Mouse (Mus musculus): ENCODE data around the gene 4930415O20Rik.

Gene 4930415O20Rik

DNA sequence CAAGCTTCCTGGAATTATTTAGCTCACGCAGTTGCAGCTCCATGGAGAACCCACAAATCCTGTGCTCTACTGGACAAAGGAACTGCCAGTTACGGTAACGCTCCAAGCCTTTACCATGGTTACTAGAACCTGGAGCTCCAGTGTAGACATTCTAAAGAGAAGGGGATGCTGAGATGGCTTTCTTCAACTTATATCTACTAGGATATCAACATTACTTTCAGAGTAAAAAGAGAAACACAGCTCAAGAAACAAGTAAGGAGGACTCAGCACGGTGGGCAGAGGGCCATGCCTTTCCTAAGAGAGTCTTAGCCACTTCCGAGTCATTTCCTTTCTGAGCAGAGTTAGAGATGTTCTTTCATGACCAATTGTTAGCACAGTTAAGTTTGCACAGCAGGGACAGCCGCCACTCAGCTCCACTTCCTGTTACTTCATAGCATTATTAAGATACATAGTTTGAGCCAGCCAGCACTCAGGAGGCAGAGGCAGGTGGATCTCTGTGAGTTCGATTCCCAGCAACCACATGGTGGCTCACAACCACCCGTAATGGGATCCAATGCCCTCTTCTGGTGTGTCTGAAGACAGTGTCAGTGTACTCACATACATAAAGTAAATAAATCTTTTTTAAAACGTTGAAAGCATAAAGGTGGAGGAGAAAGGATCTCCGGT is at the start of gene 4930415O20Rik, which contains the start of gene Ccnt1:
Gene 4930415O20Rik (plus strand): TSS at position 132 of the 666 bp plus-strand sequence.
Gene Ccnt1 (minus strand): TSS at position 51 of the 666 bp plus-strand sequence.
- DNase-seq: no peak

DNA sequence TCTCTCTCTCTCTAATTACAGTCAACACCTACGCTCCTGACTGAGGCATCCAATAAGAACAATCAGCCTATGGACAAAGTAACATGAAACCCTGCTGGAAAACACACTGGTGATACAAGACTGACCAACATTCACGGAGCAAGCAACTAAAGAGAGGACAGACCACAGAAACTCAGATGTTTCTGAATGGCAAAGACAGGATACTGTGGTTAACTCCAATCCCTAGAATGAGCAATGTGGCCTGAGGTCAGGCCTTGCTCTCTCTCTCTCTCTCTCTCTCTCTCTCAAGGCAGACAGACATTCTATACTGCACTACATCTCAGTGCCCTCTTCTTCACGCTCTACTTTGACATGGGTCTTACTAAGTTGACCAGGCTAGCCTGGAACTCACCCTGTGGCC is 49.6 kb upstream of the 4930415O20Rik start:
- DNase-seq: no peak

DNA sequence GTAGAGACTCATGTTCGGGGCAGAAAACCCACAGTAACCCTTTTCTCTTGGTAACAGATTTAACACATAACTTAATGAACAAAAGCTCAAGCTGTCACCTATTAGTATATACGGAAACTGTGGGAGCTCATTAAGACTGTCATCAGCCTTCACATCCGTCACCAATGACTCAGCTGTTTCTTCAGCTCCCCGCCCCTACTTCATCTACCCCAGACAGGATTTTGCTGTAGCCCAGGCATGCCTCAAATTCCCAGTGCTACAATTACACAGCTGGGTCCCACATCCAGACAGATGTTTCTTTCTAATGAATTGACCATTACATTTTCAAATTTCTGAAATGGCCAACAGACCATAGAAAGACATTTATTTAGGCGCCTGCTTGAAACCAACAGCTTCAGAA is 44.7 kb upstream of the 4930415O20Rik start:
- no peak for DNase-seq

DNA sequence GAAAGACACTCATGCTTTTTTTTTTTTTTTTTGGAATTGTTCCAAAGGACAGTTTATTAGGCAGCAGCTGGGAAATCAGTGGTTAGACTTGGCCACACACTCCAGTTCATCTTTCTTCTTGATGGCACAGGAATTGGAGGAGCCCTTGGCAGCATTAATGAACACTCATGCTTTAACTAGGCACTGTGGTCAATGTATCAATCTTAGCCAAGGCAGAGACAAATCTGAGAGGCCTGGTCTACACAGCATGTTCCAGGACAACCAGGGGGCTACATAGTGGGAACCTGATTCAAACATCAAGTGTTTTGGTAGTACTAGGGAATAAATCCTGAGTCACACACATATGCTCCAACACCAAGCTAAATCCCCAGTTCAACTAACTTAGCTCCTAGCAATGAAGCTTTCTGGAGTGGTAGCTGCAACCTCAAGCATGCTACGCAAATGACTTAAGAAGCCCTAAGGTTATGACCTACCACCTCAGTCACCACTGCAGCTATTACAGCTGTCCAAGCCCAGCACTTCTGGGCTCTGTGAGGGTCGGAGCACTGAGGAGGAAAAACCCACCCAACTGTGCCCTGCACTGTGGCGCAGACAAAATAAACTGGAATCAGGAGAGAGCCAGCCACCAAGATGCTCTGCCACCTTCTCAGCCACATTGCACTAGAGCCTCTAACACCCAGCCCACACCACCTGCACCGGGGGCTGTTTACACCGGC is 43.6 kb upstream of the 4930415O20Rik start:
- no peak for DNase-seq

DNA sequence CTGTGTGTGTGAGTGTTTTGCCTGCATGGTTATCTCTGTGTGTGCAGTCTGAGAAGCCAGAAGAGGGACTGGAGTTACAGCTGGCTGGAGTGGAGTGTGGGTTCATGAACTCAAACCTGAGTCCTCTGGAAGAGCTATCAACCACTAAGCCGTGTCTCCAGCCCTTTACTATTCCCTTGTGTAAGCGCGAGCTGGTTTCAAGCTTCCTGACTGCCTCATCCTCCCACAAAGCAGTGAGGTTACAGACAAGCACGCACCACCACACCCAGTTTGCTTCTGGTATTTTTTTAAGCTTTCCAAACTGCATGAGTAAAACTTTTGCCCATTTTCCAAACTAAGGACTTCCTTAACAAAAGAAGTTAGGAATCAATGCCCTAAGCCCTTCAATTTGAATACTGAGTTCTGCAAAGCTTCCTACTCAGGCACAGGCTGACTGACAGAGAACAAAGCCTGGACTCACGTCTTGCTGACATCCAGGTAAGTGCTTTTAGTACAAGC is 42.7 kb upstream of the 4930415O20Rik start:
- no peak for DNase-seq

DNA sequence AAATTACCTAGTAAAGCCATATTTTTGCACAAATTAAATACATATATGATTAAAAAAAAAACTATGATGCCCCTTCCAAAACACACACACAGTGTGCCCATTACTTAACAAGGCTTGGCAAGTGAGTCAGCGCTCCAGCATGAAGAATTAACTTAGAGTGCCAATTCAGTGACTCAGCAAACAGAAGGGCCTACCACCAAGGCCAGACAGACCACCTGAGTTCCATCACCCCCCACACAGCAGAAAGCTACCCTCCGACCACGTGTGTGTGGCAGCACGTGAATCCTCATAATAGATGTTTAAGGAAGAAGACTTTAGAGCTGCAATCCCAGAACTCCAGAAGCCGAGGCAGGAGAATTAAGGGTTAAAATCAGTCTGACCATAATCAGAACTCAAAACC is 38.5 kb upstream of the 4930415O20Rik start:
- no peak for DNase-seq

DNA sequence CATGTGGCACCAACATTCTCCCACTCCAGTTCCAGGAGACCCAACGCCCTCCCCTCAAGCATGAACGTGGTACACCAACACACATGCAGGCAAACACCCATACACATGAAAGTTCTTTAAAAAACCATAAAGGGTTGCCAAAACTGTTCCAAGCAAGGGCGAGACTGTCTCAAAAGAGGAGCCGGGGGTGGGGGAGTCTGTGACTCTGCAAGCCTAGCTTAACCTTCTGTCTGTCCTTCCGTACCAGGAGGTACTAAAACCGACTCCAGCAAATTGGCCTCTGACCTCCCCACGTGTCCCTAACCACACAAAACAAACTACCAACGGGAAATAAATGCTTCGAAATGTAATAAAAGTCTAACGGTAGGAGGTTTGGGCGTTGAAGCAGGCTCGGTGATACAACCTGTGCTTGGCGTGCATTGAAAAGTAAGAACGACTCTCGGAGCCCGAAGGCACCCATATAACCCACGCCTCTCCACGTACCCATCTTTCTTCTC is 37.7 kb upstream of the 4930415O20Rik start:
- DNase-seq: peak; percentile 26 to 28

DNA sequence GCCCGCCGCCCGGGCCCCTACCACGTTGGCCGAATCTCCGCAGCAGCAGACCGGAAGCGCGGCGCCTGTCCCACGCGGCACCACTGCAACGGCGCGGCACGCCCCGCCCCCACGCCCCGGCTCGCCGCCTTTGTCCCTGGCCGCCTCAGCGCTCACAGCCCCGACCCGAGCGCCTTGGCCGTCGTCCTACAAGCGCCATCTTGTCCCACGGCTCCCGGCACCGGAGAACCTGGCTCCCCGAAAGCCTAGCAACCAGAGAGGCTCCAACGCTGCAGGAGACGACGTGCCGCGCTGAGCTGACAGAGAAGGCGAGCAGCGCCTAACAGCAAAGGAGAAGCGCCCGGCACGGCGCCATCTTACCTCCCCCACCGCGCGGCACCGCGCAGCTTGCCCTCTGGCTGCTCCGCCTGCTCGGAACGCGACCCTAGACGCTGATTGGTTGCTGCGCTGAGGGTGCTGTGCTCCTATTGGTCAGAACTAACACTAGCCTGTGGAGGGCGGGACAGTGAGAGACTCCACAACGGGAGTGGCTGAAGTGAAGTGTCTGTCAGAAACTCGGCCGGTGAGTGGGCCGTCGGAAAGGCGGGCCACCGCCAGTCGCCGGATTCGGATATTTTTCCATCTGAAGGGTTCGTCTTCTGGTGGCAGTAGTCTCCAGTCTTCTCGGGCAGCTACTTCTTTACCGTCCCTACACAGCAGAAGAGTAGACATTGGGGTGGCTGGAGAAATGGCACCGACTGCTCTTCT is 36.8 kb upstream of the 4930415O20Rik start, which contains the start of gene Kansl2:
Gene Kansl2 (minus strand): TSS at position 384 of the 747 bp plus-strand sequence.
- peak; percentile 98 to 99 for DNase-seq

DNA sequence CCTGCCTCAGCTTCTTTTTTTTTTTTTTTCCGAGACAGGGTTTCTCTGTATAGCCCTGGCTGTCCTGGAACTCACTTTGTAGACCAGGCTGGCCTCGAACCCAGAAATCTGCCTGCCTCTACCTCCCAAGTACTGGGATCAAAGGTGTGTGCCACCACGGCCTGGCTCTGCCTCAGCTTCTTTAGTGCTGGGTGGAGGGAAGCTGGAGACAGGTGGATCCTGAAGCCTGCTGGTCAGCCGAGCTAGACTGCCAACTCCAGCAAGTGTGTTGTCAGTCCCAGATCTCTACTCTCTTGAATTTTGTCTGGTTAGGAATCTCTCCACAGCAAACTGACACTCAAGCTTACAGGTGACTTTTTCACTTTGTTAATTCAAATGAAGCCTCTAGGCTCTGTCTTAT is 34.9 kb upstream of the 4930415O20Rik start:
- DNase-seq: no peak

DNA sequence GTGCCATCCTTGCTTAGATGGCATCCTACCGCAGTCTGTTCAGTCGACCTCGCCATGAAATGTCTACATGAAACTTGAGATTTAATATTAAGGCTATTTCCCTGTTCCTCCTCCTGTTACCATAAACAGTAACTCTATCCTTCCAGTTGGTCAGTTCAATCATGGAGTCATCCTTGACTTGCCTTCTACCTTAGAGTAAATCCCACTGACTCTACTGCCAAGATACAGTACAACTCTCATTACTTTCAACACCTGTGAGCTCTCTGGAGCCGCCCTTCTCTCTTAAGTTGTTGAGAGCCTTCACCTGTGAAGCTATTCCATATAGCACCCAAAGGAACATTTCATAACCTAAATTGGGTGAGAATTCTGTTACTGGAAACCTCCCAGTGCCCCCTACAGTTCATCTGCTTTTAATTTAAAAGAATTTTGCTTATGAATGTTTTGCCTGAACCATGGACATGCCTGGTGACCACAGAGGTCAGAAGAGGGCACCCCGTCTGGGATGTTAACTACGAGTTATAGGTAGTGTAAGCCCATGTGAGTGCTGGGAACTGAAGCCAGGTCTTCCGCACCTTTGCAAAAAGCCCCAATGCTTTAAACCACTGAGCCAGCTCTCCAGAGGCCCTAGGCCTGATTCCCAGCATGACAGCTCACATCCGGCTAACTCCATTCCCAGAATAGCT is 33.8 kb upstream of the 4930415O20Rik start:
- no peak for DNase-seq

DNA sequence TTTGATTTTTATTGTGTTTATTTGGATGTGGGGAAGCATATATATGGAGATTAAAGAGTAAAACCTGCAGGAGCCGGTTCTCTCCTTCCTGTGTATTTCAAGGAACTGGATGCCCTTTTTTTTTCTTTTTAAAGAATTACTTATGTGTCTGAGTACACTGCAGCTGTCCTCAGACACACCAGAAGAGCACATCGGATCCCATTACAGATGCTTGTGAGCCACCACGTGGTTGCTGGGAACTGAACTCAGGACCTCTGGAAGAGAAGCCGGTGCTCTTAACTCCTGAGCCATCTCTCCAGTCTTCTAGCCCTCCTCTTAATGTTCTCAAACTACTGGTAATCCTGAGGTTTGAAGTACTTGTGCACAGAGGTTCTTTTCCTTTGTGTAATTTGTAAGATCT is 32.9 kb upstream of the 4930415O20Rik start:
- no peak for DNase-seq

DNA sequence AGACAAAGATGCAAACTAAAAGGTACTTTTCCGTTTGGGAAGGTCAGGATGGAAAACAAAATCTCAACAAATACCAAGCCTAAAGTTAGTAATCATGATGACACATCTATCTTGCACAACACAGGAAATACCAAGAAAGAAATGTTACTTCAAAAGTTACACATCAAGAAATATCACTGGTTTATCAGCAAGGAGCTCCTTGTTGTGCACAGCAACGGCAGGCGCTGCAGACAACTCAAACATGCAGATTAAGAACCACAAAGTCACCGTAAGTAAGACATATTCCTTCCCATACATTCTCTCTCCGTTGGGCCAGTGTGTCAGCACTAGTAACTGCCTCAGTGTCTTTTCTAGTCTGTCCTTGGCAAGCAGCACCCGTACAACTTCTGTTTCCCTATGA is 29.7 kb upstream of the 4930415O20Rik start:
- no peak for DNase-seq

DNA sequence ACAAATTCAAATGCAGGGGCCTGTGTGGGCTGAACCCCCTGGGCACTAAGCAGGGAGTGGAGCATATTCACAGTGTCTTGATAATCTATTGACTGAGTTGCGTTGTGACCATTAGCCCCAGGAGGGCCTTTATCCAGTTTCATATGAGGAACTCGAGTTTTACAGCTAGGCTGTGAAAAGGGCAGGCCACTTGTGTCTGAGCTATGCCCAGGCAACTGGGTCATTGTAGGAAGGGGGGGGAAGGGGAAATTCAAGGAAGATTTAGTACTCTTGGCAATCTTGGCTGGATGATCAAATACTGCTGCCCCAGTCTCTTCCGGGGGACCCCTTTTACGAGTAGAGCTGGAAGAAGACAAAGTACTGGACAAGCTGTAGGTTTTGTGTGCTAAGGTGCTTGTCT is 27.5 kb upstream of the 4930415O20Rik start:
- no peak for DNase-seq

DNA sequence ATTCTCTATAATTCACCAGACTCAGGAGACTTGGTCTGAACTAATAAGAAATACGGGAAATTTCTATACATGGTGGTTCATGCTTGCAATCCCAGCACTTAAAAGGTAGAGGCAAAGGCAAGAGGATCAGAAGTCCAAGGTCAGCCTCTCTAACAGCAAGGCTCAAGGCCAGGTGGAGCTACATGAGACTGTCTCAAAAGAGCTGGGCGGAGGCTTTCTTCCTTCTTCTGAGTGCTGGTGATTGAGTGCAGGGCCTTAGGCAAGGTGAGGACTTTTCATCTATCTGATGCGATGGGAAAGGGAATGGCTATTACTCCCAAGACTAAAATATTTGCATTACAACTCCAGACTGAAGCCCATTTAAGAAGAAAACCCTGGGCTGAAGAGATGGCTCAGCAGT is 25.7 kb upstream of the 4930415O20Rik start:
- no peak for DNase-seq

DNA sequence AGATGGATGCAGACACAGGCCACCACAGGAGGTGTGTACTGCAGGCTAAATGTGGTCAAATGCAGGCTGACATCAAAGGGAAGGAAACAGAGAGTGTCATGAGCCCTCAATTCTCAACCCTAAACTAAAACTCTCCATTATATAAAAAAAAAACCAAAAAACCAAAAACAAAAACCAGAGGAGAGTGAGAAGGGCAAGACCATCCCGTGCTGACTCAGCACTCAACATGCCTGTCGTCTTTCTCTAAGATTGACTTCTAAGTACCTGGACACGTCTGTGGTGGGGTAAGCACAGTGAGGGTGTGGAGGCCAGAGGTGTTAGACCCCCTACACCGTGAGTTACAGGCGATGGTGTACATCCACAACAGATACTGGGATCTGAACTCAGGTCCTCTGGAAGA is 24.0 kb upstream of the 4930415O20Rik start:
- no peak for DNase-seq

DNA sequence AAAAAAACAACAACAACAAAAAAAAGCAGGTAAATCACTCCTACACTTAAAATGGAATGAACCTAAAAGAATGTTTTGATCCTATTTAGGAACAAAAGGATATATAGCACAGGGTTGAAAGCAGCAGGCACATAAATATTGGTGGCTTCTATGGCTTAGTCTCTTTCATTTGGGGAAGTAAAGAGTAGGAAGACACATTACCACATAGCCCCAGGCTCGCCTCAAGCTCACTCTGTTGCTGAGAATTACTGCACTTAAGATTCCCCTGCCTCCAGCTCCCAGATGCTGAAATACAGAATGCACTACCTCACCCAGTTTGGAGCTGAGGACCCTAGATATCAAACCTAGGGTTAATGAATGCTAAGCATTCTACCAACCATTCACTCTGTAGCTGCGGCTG is 18.0 kb upstream of the 4930415O20Rik start:
- DNase-seq: no peak

DNA sequence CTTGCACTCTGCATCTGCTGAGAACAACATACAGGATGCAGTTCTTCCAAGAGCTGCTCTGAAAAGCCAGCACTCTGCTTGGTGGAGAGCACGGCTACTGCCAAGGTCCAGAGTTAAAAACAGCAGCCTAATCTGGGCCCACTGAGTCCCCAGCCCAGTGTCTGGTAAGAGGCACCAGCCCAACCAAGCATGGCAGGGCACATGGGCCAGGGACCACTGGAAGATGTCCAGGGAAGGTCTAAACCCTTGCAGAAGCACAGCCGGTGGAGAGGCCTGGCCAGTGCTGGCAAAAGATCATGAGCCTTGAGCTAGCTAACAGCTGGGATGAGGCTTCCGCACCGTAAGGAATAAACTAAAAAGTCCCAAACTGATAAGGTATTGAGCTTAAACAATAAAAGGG is 14.9 kb upstream of the 4930415O20Rik start:
- no peak for DNase-seq

DNA sequence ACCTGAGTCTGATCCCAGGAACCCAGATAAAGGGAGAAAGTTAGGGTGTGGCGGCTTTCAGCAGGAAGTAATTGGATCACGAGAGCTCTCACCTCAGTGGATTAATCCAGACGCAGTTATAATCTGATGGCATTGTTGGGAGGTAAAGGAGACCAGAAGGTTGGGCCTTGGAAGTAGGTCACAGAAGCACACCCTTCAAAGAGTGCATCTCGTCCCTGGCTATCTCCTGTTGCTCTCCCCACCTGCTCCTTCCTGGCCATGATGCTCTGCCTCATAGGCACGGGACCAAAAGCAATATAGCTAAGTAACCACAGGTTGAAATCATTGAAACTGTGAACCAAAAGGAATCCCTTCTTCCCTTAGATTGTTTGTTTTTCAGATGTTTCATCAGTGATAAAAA is 13.6 kb upstream of the 4930415O20Rik start:
- peak in 1 of 2 experiments; percentile 30 for DNase-seq

DNA sequence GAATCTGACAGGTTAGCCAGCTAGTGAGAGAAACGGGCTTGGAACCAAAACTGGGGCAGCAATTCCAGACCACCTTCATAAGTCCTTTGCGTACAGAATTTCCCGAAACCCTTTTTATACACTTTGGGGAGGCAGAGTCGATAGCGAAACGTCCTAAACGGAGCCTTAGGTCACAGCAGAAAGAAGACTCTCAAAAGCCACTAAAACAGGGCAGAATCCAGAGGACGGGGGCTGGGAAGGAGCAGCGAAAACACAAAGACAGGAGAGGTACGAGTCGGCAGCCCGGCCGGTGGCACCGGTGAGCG is 3.9 kb upstream of the 4930415O20Rik start:
- no peak for DNase-seq

DNA sequence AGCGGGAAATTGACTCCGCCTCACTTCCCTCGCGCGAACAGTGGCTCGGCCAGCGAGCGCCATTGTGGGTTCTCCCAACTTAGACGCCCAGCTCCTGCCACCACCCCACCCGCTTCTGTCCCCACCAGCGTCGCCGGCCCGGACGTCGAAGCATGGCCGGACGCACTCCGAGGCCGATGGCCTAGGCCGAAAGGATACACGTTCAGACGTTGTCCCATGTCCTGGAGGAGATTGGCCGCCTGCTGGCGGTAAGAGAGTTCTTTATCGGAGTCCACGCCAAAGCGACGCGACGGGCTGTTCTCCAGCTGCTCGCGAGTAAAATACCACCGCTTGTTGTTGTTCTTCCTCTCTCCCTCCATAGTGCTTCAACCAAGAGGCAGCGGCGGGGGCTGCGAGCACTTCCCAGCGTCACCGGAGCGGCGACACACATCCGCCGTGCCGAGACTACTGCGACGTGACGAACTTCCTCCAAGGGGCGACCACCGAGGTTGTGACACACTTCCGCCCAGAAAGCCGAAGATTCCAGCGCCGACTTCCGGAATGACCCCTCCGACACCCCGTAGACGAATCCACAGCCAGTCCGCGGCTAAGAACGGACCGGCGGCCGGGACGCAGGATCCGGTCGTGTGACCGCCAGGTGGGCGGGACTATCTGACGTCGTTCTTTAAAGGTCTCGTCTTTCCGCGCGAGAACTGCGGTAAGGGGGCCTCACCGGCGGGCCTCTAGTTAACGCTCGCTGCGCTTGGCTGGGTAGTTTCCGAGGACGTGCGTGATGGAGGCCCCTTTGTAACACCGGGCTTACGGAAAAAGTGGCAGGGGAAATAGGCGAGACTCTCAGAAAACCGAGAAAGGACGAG is 3.3 kb upstream of the 4930415O20Rik start:
- DNase-seq: peak; percentile 99 to 100

DNA sequence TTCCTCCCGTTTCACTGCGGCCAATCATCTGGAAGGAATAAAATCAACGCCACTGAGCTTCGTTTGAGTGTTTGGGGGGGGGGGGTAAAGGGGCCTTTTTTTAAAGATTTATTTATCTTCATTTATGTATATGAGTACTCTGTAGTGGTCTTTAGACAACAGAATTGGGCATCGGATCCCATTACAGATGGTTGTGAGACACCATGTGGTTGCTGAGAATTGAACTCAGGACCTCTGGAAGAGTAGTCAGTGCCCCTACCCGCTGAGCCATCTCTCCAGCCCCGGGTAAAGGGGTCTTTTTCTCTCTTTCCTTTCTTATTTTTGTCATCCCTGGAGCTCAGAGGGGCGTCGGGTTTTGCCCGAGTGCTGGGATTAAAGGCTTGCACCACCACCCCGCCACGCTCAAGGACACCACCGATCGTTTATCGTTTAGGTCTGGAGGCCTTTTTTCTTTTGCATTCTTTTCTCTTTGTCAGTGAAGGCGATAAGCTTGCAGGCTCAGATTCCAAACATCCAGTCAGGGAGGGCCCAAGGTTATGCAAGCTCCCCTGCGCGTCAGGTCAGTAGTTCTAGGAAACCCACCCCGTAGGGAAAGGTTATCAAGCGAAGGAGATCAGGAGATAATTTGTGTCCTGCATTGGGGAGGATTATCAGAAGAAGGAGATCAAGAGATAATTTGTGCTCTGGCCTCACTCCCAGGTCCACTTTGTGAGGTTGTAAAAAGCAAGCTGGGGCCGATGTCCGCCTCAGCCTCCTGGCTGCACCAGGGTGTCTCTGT is 2.4 kb upstream of the 4930415O20Rik start:
- DNase-seq: peak; percentile 31 to 39
